Mouse (Mus musculus) brown adipose tissue, adult 24 weeks (tissue): Measurements from ENCODE around the gene Madd. TPM values are rescaled to one million over a fixed set of nuclear protein-coding genes. Genes with fewer than 3 reads are reported as not detected.

Experiments
- H3K27ac ChIP-seq: fragments of 200-500 bp; replicated peaks from 2 replicates; pipeline ENCODE4 v1.5.1; 2012; ENCODE audit warnings: low read depth, mild to moderate bottlenecking, low read length
- H3K4me1 ChIP-seq: fragments of 200-500 bp; 2 replicates; pipeline ENCODE4 v1.6.1; 2012; ENCODE audit warnings: low read length, mixed read lengths; ENCODE audit not compliant: control insufficient read depth, insufficient read depth, insufficient read length
- H3K4me3 ChIP-seq: fragments of 200-500 bp; 2 replicates; pipeline ENCODE4 v1.5.1; 2012; ENCODE audit warnings: low read depth, mild to moderate bottlenecking, low read length, moderate library complexity; ENCODE audit not compliant: insufficient read depth
- polyA plus RNA-seq: library from polyadenylated mRNA; stranded (reverse); fragments of >200 nt; gene quantifications from 2 replicates; pipeline ENCODE4 v1.2.4, GENCODE M21; 2012; ENCODE audit not compliant: missing spikeins, insufficient read depth, insufficient read length

The Madd gene
- polyA plus RNA-seq, 1 experiment, result 2.3 TPM

DNA sequence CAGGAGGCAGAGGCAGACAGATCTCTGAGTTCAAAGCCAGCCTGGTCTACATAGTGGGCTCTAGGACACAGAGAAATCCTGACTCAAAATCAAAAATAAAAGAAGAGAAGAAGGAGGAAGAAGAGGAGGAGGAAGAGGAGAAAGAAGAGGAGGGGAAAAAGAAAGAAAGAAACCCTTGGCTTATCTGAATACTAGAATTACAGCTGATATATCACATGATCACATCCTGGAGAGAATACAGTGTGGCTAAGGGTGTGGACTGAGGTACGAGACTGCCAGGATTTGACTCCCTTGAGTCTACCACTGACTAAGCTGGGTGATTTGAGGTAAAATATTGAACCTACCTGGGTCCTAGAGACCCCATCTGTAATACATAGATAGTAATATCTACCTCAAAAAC is 2.6 kb upstream of the Madd start:
- Histone ChIP-seq H3K4me3 (no peak overlapping the region), H3K27ac (no peak overlapping the region), H3K4me1 (peaks cover 10% of the 10 kb centered on the region)

DNA sequence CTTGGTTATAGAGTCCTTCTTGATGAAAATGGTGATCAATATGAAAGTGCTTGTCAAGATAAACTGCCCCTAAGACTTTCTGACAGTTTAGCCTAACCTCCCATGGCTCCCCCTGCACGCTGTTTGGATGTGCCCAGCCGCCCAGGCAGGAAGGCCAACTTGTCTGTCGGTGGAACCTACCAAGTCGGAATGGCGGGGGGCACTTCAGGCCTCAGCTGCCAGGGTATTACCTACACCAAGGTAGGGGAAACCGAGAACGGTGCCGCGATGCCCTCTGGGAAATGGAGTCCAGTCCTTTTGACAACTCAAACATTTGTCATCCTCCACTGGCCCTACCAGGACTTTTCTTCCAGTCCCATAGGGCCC is 506 bp downstream of the Madd start:
- Histone ChIP-seq H3K4me1 (peaks cover 10% of the 10 kb centered on the region), H3K4me3 (peak overlapping the region; percentile 74), H3K27ac (peak overlapping the region; percentile 83)

DNA sequence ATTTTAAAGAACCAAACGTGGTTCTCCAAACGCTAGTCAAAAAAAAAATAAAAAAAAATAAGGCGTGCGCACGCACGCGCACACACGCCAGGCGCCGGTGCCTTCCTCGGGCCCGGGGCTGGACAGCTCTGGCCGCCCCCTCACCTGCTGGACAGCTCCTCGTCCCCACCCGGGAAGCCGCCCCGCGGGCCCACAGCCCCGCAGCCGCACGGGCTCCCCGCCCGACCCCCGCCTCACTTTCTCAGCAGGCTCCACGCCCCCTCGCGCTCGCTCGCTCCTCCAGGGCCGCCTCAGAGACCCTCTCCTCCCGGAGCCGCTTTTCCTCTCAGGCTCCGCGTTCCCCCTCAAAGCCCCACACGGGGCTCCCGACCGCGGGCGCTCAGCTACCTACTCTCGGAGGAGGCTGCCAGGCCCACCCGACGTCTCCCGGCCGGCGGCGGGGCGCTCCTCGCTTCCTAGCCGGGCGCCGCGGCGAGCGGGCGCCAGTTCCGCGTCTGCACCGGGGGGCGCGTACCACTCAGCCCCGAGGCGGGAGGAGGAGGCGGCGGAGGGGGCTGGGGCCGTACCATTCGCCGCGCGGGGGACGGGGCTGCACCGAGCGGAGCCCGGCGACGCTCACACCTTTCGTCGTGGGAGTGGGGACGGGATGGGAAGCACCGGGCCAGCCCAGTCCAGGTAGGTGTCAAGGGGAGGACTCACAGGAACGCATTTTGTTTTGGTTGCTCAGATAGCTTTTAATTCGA is 1.1 kb downstream of the Madd start:
- H3K4me3 ChIP-seq, result peak overlapping the region; percentile 74
- H3K27ac ChIP-seq, result peak overlapping the region; percentile 56
- peaks cover 10% of the 10 kb centered on the region for H3K4me1 ChIP-seq

DNA sequence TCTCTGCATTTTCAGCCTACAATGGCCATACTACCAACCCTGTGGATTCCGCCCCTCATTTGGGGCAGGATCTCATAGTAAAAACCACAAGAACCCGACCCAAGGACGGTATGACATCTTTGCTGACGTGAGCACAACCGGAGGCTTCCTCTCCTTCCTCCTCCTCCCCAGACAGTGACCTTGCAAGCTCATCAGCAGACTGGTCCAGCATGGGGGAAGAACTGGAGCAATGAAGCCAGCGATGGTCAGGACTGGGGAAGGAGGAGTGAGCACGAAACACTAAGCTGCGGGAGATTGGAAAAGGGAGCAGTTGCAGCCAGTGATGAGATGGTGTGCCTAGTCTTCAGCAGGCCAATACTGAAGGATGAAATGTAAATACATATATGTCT is 1.6 kb downstream of the Madd start:
- peak overlapping the region; percentile 74 for H3K4me3 ChIP-seq
- no peak overlapping the region for H3K27ac ChIP-seq
- H3K4me1 ChIP-seq, result peaks cover 10% of the 10 kb centered on the region

DNA sequence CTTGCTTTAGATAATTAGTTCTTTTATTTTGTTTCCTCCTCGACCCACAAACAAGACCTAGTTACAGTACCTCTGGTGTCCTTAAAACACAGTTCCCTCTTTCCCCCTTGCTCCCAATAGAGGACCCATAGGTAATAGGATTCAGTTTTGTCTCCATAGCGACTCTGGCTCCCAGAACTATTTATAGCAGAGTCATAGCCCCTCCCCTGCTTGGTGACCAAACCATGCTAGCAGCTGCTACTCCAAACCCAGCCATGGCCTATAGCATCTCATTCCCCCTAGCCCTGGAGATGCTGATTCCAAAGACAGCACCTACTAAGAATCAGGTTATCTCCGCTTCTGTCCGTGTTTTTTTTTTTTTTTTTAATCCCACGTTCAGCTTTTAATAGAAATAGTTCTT is 2.9 kb downstream of the Madd start:
- Histone ChIP-seq H3K4me1 (peaks cover 10% of the 10 kb centered on the region), H3K27ac (no peak overlapping the region), H3K4me3 (no peak overlapping the region)

GRCm38 (mm10) chr2:91179825-91180224 is 3.8 kb downstream of the Madd start:
- peaks cover 10% of the 10 kb centered on the region for H3K4me1 ChIP-seq
- no peak overlapping the region for H3K4me3 ChIP-seq

DNA sequence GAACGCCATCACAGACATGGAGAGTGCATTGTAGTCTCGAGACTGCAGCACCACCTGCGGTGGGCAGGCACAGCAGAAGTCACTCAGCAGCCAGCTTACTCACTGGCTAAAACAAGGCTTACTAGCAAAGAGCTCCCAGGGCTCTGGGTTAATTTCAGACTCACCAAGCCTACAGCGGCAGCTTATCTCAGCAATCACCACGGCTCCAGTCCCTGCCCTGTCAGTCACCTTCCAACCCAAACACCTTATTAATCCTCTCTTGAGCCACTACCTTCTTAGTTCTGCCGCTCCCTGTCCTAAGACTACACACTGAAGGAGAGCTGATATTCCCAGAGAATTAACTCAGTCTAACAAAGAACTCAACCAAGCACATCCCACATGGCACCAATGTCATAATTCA is 7.4 kb downstream of the Madd start:
- no peaks in the 10 kb centered on the region for H3K4me1 ChIP-seq
- H3K4me3 ChIP-seq, result no peak overlapping the region
- H3K27ac ChIP-seq, result no peak overlapping the region

More at GRCm38 (mm10) chr2:91179825-91180224, 3.8 kb downstream of the Madd start:
- no peak overlapping the region for H3K27ac ChIP-seq

DNA sequence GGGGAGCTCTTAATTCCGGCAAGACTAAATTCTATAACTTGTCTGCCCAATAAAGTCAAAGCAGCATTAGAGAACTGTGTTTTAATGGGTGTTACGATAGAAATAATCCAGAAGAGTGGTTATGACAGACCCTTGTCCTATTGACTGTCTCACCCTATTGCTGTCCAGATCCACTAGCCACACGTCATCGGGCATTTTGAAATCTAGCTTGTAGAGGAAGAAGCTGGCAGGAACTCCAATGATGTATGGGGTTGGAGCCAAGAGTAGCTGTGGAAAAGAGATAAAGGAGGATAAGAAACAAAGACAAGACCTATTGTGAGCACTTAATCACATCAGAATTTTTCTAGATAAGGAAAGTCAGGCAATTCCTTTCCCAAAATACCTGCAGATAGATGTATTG is 8.1 kb downstream of the Madd start:
- no peak overlapping the region for H3K27ac ChIP-seq
- H3K4me3 ChIP-seq, result no peak overlapping the region
- no peaks in the 10 kb centered on the region for H3K4me1 ChIP-seq

DNA sequence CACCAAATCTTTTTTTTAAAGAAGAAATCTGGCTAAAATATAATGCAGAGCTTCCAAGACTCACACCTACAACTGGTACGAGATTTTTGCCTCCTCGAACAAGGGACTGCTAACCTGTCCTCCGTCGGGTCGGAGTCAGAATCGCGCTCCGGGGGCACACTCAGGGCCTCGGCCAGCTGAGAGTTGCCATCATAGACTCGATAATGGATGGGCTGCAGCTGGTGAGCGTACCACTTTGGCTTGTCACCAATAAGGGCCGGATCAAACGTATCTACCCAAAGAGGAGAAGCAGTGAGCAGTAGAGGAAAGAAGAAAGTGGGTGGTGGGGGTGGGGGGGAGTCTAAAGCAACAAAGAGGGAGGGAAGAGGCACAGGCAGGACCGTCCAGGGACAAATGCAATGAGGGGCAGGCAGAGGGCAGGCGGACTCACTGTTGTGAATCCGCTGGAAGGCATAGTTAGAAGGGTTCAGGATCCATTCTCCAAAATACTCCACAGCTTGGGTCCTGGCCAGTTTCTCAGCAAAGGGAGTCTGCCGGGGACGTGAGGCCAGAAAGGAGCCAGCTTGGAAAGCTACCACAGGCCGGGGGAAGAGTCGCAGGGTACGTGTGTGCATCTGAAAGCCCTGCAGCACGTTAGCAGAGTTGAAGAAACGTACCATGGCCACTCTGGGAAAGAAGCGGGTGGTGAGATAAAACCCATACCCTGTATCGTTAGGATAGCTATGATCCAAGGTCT is 13.9 kb downstream of the Madd start:
- H3K4me1 ChIP-seq, result no peaks in the 10 kb centered on the region
- no peak overlapping the region for H3K27ac ChIP-seq
- no peak overlapping the region for H3K4me3 ChIP-seq

DNA sequence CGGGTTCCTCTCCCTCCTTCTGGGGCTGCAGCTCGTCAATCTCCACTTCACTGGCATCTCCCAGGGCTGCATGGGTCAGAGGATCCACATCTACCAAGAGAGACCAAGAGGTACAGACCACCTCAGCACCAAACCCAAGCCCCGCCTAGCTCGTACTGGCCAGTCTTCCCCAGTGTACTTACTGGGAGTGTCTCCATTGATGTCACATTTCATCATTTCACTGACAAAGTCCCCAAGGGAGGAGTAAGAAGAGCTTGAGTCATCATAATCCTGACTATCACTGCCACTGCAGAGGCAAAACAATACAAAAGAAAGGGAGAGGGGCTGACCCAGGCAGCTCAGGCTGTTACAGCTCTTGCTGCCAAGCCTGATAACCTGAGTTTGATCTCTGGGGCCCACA is 16.0 kb downstream of the Madd start:
- Histone ChIP-seq H3K27ac (no peak overlapping the region), H3K4me1 (no peaks in the 10 kb centered on the region), H3K4me3 (no peak overlapping the region)

DNA sequence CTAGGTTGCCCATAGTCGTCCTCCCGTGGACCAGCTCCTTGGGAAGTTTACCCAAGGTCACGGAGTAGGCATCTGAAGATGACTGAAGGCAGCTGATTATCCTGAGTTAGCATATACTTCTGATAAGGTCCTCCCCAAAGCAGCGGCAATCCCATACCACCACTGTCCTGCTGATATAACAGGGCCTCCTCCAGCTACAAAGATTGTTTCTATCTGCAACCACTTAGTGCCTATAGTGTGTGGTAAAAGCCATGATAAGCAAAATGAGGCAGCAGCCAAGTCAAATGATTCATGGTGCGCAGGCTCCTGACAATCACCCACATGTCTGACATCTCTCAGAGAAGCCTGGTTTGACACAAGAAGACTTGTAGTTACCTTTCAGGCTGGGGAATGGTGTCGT is 18.6 kb downstream of the Madd start:
- no peaks in the 10 kb centered on the region for H3K4me1 ChIP-seq
- H3K4me3 ChIP-seq, result no peak overlapping the region
- no peak overlapping the region for H3K27ac ChIP-seq

- Histone ChIP-seq H3K27ac (no peak overlapping the region), H3K4me3 (no peak overlapping the region)
Observed at GRCm38 (mm10) chr2:91163532-91163931, 20.1 kb downstream of the Madd start.

DNA sequence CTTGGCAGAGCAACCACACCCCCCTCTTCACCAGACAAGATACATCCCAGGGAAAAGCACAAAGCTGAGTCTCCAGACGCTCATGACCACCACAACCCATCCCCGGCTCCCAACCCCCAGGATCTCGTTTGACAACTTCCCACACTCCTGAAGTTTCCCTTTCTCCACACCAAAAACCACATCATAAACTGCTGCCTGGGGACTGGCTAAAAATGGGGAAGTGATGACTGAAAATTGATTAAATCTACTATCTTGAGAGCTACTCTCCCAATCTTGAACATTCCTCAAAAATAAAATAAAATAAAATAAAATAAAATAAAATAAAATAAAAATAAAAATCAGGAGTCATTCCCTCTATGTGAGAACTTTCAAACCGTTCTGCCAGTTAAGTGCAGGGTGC is 20.7 kb downstream of the Madd start:
- H3K4me3 ChIP-seq, result no peak overlapping the region
- no peaks in the 10 kb centered on the region for H3K4me1 ChIP-seq
- no peak overlapping the region for H3K27ac ChIP-seq

More at GRCm38 (mm10) chr2:91163532-91163931, 20.1 kb downstream of the Madd start:
- H3K4me1 ChIP-seq, result no peaks in the 10 kb centered on the region

GRCm38 (mm10) chr2:91160591-91160990 is 23.0 kb downstream of the Madd start:
- H3K27ac ChIP-seq, result no peak overlapping the region
- H3K4me3 ChIP-seq, result no peak overlapping the region
- no peaks in the 10 kb centered on the region for H3K4me1 ChIP-seq

DNA sequence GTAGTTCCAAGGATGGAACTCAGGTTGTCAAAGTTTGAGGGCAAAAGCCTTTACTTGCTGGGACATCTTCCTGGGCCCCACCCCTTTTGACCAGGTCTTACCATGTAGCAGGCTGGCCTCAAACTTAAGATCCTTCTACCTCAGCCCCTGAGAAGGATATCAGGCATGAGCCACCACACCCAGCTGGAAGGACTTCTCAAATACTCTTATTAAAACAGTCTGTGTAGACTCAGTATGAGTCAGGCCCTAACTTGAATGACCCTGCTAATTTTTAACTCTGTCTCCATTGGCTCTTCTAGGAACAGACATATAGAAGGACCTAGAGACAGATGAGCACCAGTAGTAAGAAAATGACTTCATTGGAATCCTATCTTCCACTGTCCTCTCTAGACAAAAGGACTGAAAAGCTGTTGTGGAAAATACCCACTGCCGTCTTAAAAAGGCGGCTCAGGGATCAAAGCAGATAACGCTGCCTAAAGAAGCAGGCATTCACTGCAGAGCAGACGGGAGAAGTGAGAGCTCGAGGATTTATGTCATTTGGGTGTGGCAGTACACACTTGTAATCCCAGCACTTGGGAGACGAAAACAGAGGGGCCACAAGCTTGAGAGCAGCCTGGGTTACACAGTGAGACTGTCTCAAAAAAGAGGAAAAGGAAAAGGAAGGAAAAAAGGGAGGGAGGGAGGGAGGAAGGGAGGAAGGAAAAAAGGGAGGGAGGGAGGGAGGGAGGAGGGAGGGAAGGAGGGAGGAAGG is 26.5 kb downstream of the Madd start:
- Histone ChIP-seq H3K4me3 (no peak overlapping the region), H3K27ac (no peak overlapping the region), H3K4me1 (no peaks in the 10 kb centered on the region)
